Mouse (Mus musculus): Measurements from ENCODE around the gene Colgalt1.

The Colgalt1 gene

GRCm38 (mm10) chr8:71610822-71611651 lies at the start of gene Colgalt1:
Gene Colgalt1, plus strand, starts transcription at chr8:71610998.
- DNase-seq, result peak; percentile 95

- peak; percentile 57 for DNase-seq
Observed at GRCm38 (mm10) chr8:71561401-71561800, 49.4 kb upstream of the Colgalt1 start.

GRCm38 (mm10) chr8:71562751-71563150 lies 48.0 kb upstream of the Colgalt1 start:
- DNase-seq, result peak; percentile 84

- DNase-seq, result peak; percentile 21
Observed at GRCm38 (mm10) chr8:71563992-71564391, 46.8 kb upstream of the Colgalt1 start.

- no peak for DNase-seq
Observed at GRCm38 (mm10) chr8:71566501-71566900, 44.3 kb upstream of the Colgalt1 start, which contains the start of gene Nxnl1. Gene Nxnl1, minus strand, starts transcription at chr8:71566601.

GRCm38 (mm10) chr8:71567587-71567986 lies 43.2 kb upstream of the Colgalt1 start:
- peak; percentile 16 for DNase-seq

- peak; percentile 64 for DNase-seq
Observed at GRCm38 (mm10) chr8:71568387-71568937, 42.3 kb upstream of the Colgalt1 start, which contains the start of gene Slc27a1. Gene Slc27a1, plus strand, starts transcription at chr8:71568882.

- DNase-seq, result no peak
Observed at GRCm38 (mm10) chr8:71568941-71569340, 41.9 kb upstream of the Colgalt1 start.

- peak; percentile 97 for DNase-seq
Observed at GRCm38 (mm10) chr8:71569366-71570290, 41.2 kb upstream of the Colgalt1 start.

GRCm38 (mm10) chr8:71570291-71570954 lies 40.4 kb upstream of the Colgalt1 start:
- DNase-seq, result peak; percentile 96

GRCm38 (mm10) chr8:71572077-71572476 lies 38.7 kb upstream of the Colgalt1 start:
- DNase-seq, result peak; percentile 33

- peak; percentile 67 for DNase-seq
Observed at GRCm38 (mm10) chr8:71572847-71573633, 37.8 kb upstream of the Colgalt1 start.

- DNase-seq, result no peak
Observed at GRCm38 (mm10) chr8:71574426-71574825, 36.4 kb upstream of the Colgalt1 start.

- DNase-seq, result no peak
Observed at GRCm38 (mm10) chr8:71575020-71575419, 35.8 kb upstream of the Colgalt1 start.

GRCm38 (mm10) chr8:71577856-71578387 lies 32.9 kb upstream of the Colgalt1 start:
- peak; percentile 21 for DNase-seq

GRCm38 (mm10) chr8:71579009-71579408 lies 31.8 kb upstream of the Colgalt1 start:
- no peak for DNase-seq

- peak; percentile 23 for DNase-seq
Observed at GRCm38 (mm10) chr8:71579476-71579875, 31.3 kb upstream of the Colgalt1 start.

- DNase-seq, result no peak
Observed at GRCm38 (mm10) chr8:71580201-71580600, 30.6 kb upstream of the Colgalt1 start.

GRCm38 (mm10) chr8:71586891-71587290 lies 23.9 kb upstream of the Colgalt1 start:
- no peak for DNase-seq

- no peak for DNase-seq
Observed at GRCm38 (mm10) chr8:71588762-71589161, 22.0 kb upstream of the Colgalt1 start.

GRCm38 (mm10) chr8:71591017-71591416 lies 19.8 kb upstream of the Colgalt1 start:
- peak; percentile 17 for DNase-seq

All from cerebellum, adult 8-10 months (tissue).